Mouse (Mus musculus) left cerebral cortex, adult 2 months (tissue): ENCODE data around the gene Nxf7. TPM values are rescaled to one million over a fixed set of nuclear protein-coding genes. Genes with fewer than 3 reads are reported as not detected.
"Not testable (repeated sequence)": the region's sequence is repeated elsewhere in the genome, so short reads cannot be mapped to it uniquely, and the experiment has no call there.

ENCODE experiments used
- DNase-seq, 2 experiments: peaks; one replicate each; pipeline ENCODE4 v3.0.0; 2021 to 2022; ENCODE audit warnings: low spot score in 2 of 2, mixed read lengths in 1 of 2; ENCODE audit errors: extremely low spot score in 1 of 2
- H3K27ac ChIP-seq: fragments of 200-600 bp; 2 replicates; pipeline ENCODE4 v1.8.1; 2022
- H3K4me3 ChIP-seq: fragments of 200-600 bp; 2 replicates; pipeline ENCODE4 v1.8.1; 2022
- CTCF ChIP-seq: fragments of 200-600 bp; IDR thresholded peaks from 2 replicates; pipeline ENCODE4 v1.8.1; 2022; ENCODE audit warnings: antibody characterized with exemption, mild to moderate bottlenecking, moderate library complexity
- intact Hi-C: fragments of 180-260 bp; cut with DNase I; formaldehyde crosslinking; loops from one replicate; pipeline ENCODE4 v1.15.1; 2025
- long read RNA-seq, 2 experiments: library from polyadenylated mRNA; stranded (forward); transcript quantifications; one replicate each; pipeline ENCODE4 v2.0.0; 2021; ENCODE audit warnings: borderline mapping rate in 2 of 2
- total RNA-seq, 2 experiments: library from RNA; stranded (reverse); gene quantifications; 2 replicates each; pipeline ENCODE4 v1.2.3; 2021

The Nxf7 gene
- total RNA-seq: 1 to 10 TPM; 5.8 to 6.2 TPM
- long read RNA-seq, experiment 1: 0 reads
- long read RNA-seq, experiment 2, partial matches to known transcripts: 0 of 1 reads
- long read RNA-seq, experiment 2, other reads (novel, unspliced or antisense): 1 of 1 reads

DNA sequence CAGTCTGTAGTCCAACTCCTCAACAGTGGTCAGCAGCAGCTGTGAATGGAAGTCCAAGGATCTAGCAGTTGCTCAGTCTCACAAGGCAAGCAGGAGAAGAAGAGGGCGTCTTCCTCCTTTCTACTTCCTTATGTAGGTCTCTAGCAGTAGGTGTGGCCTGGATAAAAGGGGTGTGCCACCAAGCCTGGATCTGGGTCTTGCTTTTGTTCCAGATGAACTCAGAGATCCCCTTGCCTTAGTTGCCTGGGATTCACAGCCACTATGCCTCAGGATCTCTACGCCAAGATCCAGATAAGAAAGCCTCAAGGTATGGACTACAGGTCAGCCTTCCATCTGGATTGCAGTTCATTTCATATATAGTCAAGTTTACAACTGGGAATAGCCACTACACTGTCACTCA lies at the start of gene Nxf7:
TSS of gene Nxf7 (minus strand) at position 101 of the 400 bp plus-strand sequence.
- no peak within 1 kb of the TSS for H3K4me3 ChIP-seq
- TF ChIP-seq CTCF: no peak
- H3K27ac ChIP-seq: peak within 1 kb of the TSS; percentile 75; the same call in 1 of the 2 replicates
- no peak for DNase-seq
- intact Hi-C loops: no loop called here

DNA sequence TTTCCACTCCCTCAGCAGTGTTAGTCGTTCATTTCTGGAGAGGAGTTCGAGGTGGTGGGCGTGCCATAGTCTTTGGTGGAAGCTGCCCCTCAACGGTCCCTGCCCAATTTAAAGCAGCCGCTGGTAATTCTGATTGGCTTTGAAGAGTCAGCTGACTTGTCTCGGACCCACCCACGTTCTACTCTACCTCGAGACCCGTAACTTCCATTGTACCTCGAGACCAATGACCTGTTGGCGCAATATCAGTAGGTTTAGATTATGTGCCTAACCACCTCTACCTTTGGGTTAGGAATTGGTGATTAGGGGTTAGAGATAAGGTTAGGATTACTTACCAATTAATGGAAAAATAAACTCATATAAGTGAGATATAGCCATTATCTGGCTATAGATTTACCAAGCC lies 29.0 kb upstream of the Nxf7 start, which contains the start of gene Prame:
TSS of gene Prame (minus strand) at position 101 of the 400 bp plus-strand sequence.
- intact Hi-C loops: no loop called here
- no peak within 1 kb of the TSS for H3K4me3 ChIP-seq
- H3K27ac ChIP-seq: no peak within 1 kb of the TSS
- no peak for DNase-seq
- no peak for TF ChIP-seq CTCF

DNA sequence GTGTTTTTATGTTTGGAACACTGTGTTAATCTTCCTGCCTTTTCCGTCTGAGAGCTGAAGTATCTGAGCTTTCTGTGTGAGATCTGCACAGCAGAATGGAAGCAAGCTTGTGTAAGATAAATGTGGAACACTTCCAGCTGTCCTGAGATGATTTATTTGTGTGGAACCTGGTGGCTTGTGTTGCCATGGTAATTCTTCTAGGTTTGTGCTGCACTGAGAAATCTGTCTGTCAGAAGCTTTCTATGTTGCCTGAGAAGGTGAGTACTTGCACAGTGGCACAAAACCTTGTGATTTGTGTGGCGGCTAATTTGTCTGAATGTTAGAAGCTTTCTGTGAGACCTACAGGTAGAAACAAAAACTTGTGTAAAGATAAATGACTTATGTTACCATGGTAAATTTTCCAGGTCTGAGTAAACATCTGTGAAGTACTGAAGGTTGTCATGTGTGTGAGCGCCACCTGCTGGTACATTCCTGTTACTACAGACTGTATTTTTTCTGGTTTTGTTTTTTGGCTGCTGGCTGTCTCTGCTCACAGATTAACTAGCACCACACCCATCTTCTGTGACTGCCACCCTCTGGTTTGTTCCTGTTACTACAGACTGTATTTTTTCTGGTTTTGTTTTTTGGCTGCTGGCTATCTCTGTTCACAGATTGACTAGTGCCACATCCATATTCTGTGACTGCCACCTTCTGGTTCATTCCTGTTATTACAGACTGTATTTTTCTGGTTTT lies 2.9 kb upstream of the Nxf7 start:
- TF ChIP-seq CTCF: peak; percentile 66
- intact Hi-C loops, H3K4me3 ChIP-seq, H3K27ac ChIP-seq: not testable (repeated sequence)
- DNase-seq: peak; percentile 29 to 34

GRCm38 (mm10) chrX:135598096-135598495 lies 481 bp downstream of the Nxf7 start:
- no peak for TF ChIP-seq CTCF
- Histone ChIP-seq H3K27ac (peak overlapping the region; percentile 75; the same call in 1 of the 2 replicates), H3K4me3 (no peak overlapping the region)
- intact Hi-C loops: no loop called here
- peak; percentile 34 to 43 for DNase-seq

DNA sequence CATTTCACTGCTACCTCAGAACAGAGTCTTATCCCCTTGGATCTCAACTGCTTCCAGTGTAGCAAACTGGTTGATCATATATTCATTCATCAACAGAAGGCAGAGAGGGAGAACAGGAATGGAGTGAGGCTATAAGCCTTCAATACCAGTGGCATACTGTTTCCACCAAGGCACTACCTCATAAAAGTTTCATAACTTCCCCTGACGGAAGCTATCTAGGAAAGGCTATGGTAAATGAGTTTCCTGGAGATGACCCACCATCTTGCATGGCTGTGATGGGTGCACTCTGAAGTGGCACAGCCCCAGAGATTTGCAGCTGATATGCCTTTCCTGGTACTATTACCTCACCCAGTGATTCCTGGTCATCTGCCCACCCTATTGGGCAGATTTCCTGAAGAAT lies 22.2 kb downstream of the Nxf7 start:
- no peak for TF ChIP-seq CTCF
- no peak overlapping the region for H3K4me3 ChIP-seq
- H3K27ac ChIP-seq: no peak overlapping the region
- no peak for DNase-seq
- intact Hi-C loops: loop anchor here (2.0 kb wide), 1 partner anchor 72 kb away; no protein-coding TSS in a partner anchor

DNA sequence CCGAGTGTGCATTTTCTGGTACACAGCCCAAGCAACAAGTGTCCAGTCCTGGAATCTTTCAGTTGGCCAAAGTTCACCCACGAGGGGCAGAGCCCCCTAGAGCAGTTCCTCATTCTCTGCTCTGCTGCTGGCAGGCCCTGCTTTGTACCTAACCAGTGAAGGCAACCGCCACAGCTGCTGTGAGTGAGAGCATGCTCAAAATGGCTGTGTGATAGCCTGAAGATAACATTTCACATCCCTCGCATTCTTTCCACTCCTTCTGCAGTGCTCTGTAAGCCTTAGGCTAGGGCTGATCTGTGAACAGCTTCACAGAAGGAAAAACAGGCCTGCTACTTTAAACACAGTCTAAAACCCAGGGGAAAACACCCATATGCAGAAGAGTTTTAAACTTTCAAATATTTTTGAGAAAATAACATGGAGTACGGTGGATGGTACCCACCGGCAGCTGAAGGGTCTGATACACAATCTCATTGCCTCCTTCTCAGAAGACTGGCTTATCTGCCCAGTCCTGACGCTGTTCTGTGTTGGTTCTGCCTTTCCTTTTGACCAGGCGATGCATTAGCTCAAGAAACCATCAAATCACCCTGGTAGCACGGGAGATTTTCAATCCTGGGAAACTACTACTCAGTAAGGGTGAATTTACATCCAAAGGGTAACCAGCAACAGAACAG lies 23.5 kb downstream of the Nxf7 start:
- H3K27ac ChIP-seq, DNase-seq, intact Hi-C loops, H3K4me3 ChIP-seq: not testable (repeated sequence)

DNA sequence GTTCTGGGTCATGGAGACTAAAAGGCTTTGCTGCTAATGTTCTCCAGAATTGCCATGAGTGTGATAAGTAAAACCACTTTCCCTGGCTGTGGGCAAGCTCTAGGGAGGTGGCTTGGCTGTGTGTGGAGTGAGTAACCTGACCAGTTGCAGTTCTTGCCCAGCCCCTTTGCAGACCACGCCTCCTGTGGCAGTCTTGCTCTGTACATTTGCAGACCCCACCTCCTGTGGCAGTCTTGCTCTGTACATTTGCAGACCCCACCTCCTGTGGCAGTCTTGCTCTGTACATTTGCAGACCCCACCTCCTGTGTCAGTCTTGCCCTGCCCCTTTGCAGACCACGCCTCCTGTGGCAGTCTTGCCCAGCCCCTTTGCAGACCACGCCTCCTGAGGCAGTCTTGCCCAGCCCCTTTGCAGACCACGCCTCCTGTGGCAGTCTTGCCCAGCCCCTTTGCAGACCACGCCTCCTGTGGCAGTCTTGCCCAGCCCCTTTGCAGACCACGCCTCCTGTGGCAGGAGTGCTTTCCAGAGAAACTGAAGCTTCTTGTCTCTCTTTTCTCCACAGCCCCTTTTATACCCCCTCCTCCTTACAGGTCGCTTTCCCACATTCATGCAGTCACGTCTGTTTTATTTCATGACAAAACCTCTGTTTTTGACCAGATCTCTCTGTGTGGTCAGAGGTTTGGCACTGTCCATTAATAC lies 24.2 kb downstream of the Nxf7 start:
- H3K27ac ChIP-seq, H3K4me3 ChIP-seq, intact Hi-C loops, DNase-seq: not testable (repeated sequence)

- peak; percentile 50 to 59 for DNase-seq
These were observed 29.1 kb downstream of the Nxf7 start for GRCm38 (mm10) chrX:135569467-135569866.

GRCm38 (mm10) chrX:135564934-135565333 lies 33.6 kb downstream of the Nxf7 start:
- H3K27ac ChIP-seq, H3K4me3 ChIP-seq, DNase-seq, intact Hi-C loops: not testable (repeated sequence)

More at GRCm38 (mm10) chrX:135569467-135569866, 29.1 kb downstream of the Nxf7 start:
- H3K27ac ChIP-seq, H3K4me3 ChIP-seq, intact Hi-C loops: not testable (repeated sequence)
- TF ChIP-seq CTCF: peak; percentile 63

GRCm38 (mm10) chrX:135562841-135563240 lies 35.7 kb downstream of the Nxf7 start:
- no peak for TF ChIP-seq CTCF
- Histone ChIP-seq H3K4me3 (no peak overlapping the region), H3K27ac (no peak overlapping the region)
- DNase-seq: no peak
- intact Hi-C loops: no loop called here

DNA sequence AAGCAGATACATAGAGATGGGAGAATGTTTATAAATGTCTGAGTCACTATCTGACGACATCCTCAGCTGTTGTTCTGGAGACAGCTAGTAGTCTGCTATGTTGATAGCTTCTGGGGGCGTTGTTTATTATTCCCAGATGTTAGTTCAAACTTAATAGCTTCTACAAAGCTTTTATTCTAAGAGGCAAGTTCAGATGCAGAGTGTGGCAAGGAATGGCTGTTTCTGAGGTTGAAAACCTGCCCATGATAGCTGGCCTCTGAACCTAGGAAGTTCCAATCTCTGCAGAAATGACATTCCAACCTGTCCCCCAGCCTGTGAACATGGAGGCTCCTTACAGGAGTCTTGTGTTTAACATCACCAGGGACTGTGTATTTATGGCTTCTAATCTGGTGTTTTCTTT lies 36.9 kb downstream of the Nxf7 start:
- H3K27ac ChIP-seq, H3K4me3 ChIP-seq, intact Hi-C loops, DNase-seq: not testable (repeated sequence)

DNA sequence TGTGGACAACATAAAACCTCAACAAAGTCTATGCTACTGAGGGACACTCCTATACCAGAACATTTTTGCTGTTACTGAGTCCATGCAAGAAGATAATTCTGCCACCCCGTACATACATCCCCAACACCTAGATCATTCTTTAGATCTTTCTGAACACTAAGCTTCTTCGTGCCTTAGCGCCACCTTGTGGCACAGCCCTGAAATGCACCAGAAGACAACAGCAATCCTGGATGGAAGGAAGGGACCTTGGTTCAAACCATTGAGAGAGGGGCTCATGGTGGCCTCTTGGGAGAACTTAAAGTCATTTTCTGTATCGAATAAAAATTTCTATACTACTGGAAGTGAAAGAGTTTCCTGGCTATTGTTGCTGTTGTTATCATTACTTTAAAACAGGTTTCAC lies 37.6 kb downstream of the Nxf7 start:
- intact Hi-C loops, H3K4me3 ChIP-seq, H3K27ac ChIP-seq: not testable (repeated sequence)
- peak; percentile 19 to 62 for DNase-seq
- TF ChIP-seq CTCF: peak; percentile 42
